Comparison of ENCODE assay signal across 8 mouse cellular contexts in the genomic region with DNA sequence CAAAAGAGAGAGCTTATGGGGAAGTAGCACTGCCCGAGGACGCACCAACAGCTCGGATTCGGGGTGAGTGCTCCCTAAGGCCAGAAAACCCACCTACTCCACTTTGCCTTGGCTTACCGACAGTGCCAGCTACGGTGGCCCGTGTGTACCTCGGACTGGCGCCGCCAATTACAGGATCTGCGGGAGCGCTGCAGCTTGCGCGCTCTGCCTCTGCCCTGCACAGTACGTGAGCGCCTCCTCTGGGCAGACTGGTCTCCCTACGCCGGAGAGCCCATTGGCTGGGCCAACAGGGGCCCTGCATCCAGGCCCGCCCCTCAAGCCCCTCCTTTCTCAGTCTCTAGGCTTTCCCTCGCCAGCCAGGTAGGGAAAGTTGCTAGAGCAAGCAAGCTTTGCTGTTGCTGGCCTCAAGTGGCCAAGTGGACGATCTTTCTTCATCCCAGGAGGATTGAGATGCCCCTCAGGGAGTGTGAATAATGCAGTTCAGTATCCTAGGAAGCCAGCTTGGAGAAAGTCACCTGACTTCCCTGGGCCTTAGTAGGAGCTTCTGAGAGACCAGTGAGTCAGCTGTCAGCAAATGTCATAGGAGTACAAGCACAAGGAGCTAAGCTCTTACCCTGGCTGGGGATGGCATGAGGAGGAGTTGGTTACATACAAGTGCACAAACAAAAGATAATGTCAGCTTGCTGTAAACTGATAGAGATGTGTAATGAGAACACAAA. TPM values are rescaled to one million over a fixed set of nuclear protein-coding genes. Genes with fewer than 3 reads are reported as not detected.
A peak's percentile ranks its signal among the peaks of the same experiment; 100 is the strongest.
DNase-seq lines count a peak whose midpoint lies in the region; ATAC-seq lines count a peak whose summit lies in the region.

A gene (minus strand): TSS at position 224 of the 719 bp plus-strand sequence.

- no peaks in the 10 kb centered on the region for H3K9me3 ChIP-seq in embryonic facial prominence, embryonic 14.5 days (ENCODE audit: control insufficient read depth, low read length)
- no peaks in the 10 kb centered on the region for H3K9me3 ChIP-seq in heart, embryonic 10.5 days
- H3K9me3 ChIP-seq in kidney, embryonic 14.5 days (ENCODE audit: control insufficient read depth, low read length) = no peaks in the 10 kb centered on the region
- no peaks in the 10 kb centered on the region for H3K9me3 ChIP-seq in limb, embryonic 13.5 days
- no peaks in the 10 kb centered on the region for H3K9me3 ChIP-seq in midbrain, embryonic 15.5 days

- DNase-seq in spleen, adult 18-20 months = peak; percentile 9 to 31
- DNase-seq in spleen, adult 12 weeks (ENCODE audit: low spot score) = no peak
- DNase-seq in embryonic facial prominence, embryonic 14.5 days (ENCODE audit: low spot score) = peak; percentile 96
- peak; percentile 94 for DNase-seq in heart, embryonic 10.5 days (ENCODE audit: low spot score)
- peak; percentile 15 to 29 for DNase-seq in spleen, postnatal 36 days (ENCODE audit: low spot score in 2 of 2)

- H3K4me3 ChIP-seq in embryonic facial prominence, embryonic 14.5 days (ENCODE audit: low read depth, low read length) = peak within 1 kb of the TSS; percentile 62
- peak within 1 kb of the TSS; percentile 66 for H3K4me3 ChIP-seq in heart, embryonic 10.5 days
- peak within 1 kb of the TSS; percentile 43 for H3K4me3 ChIP-seq in kidney, embryonic 14.5 days (ENCODE audit: low read length)
- peak within 1 kb of the TSS; percentile 56 for H3K4me3 ChIP-seq in limb, embryonic 13.5 days
- peak within 1 kb of the TSS; percentile 59 for H3K4me3 ChIP-seq in midbrain, embryonic 15.5 days

- ATAC-seq in embryonic facial prominence, embryonic 14.5 days (ENCODE audit: low read depth) = peak; percentile 100
- peak; percentile 99 for ATAC-seq in kidney, embryonic 14.5 days (ENCODE audit: low FRiP score, low TSS enrichment)
- peak; percentile 98 for ATAC-seq in limb, embryonic 13.5 days (ENCODE audit: low FRiP score, low read depth)
- peak; percentile 100 for ATAC-seq in midbrain, embryonic 15.5 days (replicated peaks)

- H3K4me1 ChIP-seq in embryonic facial prominence, embryonic 14.5 days (ENCODE audit: control insufficient read depth, insufficient read depth, low read length) = peaks cover 10% of the 10 kb centered on the region; the same call in 1 of the 2 replicates
- H3K4me1 ChIP-seq in heart, embryonic 10.5 days = peaks cover 16% of the 10 kb centered on the region
- H3K4me1 ChIP-seq in kidney, embryonic 14.5 days (ENCODE audit: control insufficient read depth, insufficient read depth, low read length) = peaks cover 12% of the 10 kb centered on the region; the same call in 1 of the 2 replicates
- peaks cover 13% of the 10 kb centered on the region for H3K4me1 ChIP-seq in limb, embryonic 13.5 days
- peaks cover 19% of the 10 kb centered on the region for H3K4me1 ChIP-seq in midbrain, embryonic 15.5 days

- WGBS in embryonic facial prominence, embryonic 14.5 days = under 1% methylated on average over 13 of the region's 21 CpGs
- under 1% methylated on average over 21 of the region's 21 CpGs for WGBS in heart, embryonic 10.5 days
- 1% methylated on average over 21 of the region's 21 CpGs for WGBS in kidney, embryonic 14.5 days
- WGBS in limb, embryonic 13.5 days = 0% methylated on average over 21 of the region's 21 CpGs
- WGBS in midbrain, embryonic 15.5 days = under 1% methylated on average over 21 of the region's 21 CpGs

- peak within 1 kb of the TSS; percentile 77 for H3K27ac ChIP-seq in embryonic facial prominence, embryonic 14.5 days (replicated peaks; ENCODE audit: low read depth, low read length)
- H3K27ac ChIP-seq in heart, embryonic 10.5 days = peak within 1 kb of the TSS; percentile 78
- peak within 1 kb of the TSS; percentile 70 for H3K27ac ChIP-seq in kidney, embryonic 14.5 days (ENCODE audit: low read depth, low read length)
- peak within 1 kb of the TSS; percentile 29; the same call in 1 of the 2 replicates for H3K27ac ChIP-seq in limb, embryonic 13.5 days
- H3K27ac ChIP-seq in midbrain, embryonic 15.5 days = peak within 1 kb of the TSS; percentile 81

- H3K27me3 ChIP-seq in embryonic facial prominence, embryonic 14.5 days (replicated peaks; ENCODE audit: control insufficient read depth, insufficient read depth, low read length) = no peaks in the 10 kb centered on the region
- 0 out of 2 replicates have a peak, but pooled peaks cover 4% of the 10 kb centered on the region for H3K27me3 ChIP-seq in heart, embryonic 10.5 days (ENCODE audit: insufficient read depth, poor library complexity, severe bottlenecking)
- no peaks in the 10 kb centered on the region for H3K27me3 ChIP-seq in kidney, embryonic 14.5 days (ENCODE audit: control insufficient read depth, insufficient read depth, low read length)
- H3K27me3 ChIP-seq in limb, embryonic 13.5 days = no peaks in the 10 kb centered on the region
- no peaks in the 10 kb centered on the region for H3K27me3 ChIP-seq in midbrain, embryonic 15.5 days (replicated peaks)

- H3K36me3 ChIP-seq in embryonic facial prominence, embryonic 14.5 days (ENCODE audit: control insufficient read depth, insufficient read depth, low read length) = no peaks in the 10 kb centered on the region
- H3K36me3 ChIP-seq in heart, embryonic 10.5 days = no peaks in the 10 kb centered on the region
- H3K36me3 ChIP-seq in kidney, embryonic 14.5 days (ENCODE audit: control insufficient read depth, insufficient read depth, low read length) = no peaks in the 10 kb centered on the region
- H3K36me3 ChIP-seq in limb, embryonic 13.5 days = no peaks in the 10 kb centered on the region
- no peaks in the 10 kb centered on the region for H3K36me3 ChIP-seq in midbrain, embryonic 15.5 days (replicated peaks)

- peak within 1 kb of the TSS; percentile 92 for H3K4me2 ChIP-seq in embryonic facial prominence, embryonic 14.5 days (ENCODE audit: low read depth, low read length)
- H3K4me2 ChIP-seq in kidney, embryonic 14.5 days (replicated peaks; ENCODE audit: low read depth, low read length) = peak within 1 kb of the TSS; percentile 78
- H3K4me2 ChIP-seq in limb, embryonic 13.5 days (replicated peaks) = peak within 1 kb of the TSS; percentile 89
- H3K4me2 ChIP-seq in midbrain, embryonic 15.5 days = peak within 1 kb of the TSS; percentile 69

- H3K9ac ChIP-seq in embryonic facial prominence, embryonic 14.5 days (ENCODE audit: low read depth, low read length) = peak within 1 kb of the TSS; percentile 75
- H3K9ac ChIP-seq in kidney, embryonic 14.5 days (ENCODE audit: low read depth, low read length) = peak within 1 kb of the TSS; percentile 68
- H3K9ac ChIP-seq in limb, embryonic 13.5 days = peak within 1 kb of the TSS; percentile 75
- peak within 1 kb of the TSS; percentile 70 for H3K9ac ChIP-seq in midbrain, embryonic 15.5 days

RNA-seq across cellular contexts. Expression of the gene that starts here (rescaled TPM):
- polyA plus RNA-seq in embryonic facial prominence, embryonic 14.5 days (2014; fragmentation: Nextera tagmentation; extraction: Ambion mirVana) = 2.0 and 2.4 TPM in 2 replicates
- polyA plus RNA-seq in heart, embryonic 10.5 days (2016; fragmentation: Nextera tagmentation; extraction: Ambion mirVana) = 1.2 TPM in 2 replicates
- polyA plus RNA-seq in kidney, embryonic 14.5 days (2014; fragmentation: Nextera tagmentation; extraction: Ambion mirVana) = 6.3 and 8.4 TPM in 2 replicates
- polyA plus RNA-seq in limb, embryonic 13.5 days (2015; fragmentation: Nextera tagmentation; extraction: Ambion mirVana) = 2.9 and 3.1 TPM in 2 replicates
- 26.0 and 31.7 TPM in 2 replicates for polyA plus RNA-seq in midbrain, embryonic 15.5 days (2015; fragmentation: Nextera tagmentation; extraction: Ambion mirVana)

Comparison
In these comparisons a context has a peak if more than half of its experiments do, and no peak if none do; other contexts are left out.
1. H3K27ac ChIP-seq: peak in every context shown above with its lines; median percentile 81 in midbrain, embryonic 15.5 days; 78 in heart, embryonic 10.5 days; 77 in embryonic facial prominence, embryonic 14.5 days; 70 in kidney, embryonic 14.5 days; 29 in limb, embryonic 13.5 days.